Mouse (Mus musculus) NIH3T3 (cell line): ENCODE data around the gene Zc2hc1c.

Source experiments
- DNase-seq: peaks from one replicate; pipeline ENCODE4 v3.0.0-alpha.2; 2012; ENCODE audit warnings: low read depth

Zc2hc1c gene

DNA sequence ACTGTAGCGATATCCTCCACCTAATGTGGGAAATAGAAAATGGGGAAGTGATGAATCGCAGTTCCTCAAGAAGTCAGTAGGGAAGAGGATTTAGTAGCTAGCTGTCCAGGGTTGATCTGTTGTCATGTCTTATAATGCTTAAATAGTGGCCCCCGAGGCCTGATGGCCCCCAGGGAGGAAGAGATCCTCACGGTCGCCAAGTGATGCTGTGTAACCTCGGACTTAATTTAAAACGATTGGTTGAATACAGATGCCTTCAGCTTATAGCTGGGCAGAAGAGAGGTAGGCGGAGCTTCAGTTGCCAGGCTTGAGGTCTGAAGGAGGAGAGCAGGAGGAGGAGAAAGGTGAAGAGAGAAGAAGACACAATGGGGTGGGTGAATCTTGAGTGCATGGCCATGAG lies 4.1 kb upstream of the Zc2hc1c start:
- DNase-seq, result no peak

DNA sequence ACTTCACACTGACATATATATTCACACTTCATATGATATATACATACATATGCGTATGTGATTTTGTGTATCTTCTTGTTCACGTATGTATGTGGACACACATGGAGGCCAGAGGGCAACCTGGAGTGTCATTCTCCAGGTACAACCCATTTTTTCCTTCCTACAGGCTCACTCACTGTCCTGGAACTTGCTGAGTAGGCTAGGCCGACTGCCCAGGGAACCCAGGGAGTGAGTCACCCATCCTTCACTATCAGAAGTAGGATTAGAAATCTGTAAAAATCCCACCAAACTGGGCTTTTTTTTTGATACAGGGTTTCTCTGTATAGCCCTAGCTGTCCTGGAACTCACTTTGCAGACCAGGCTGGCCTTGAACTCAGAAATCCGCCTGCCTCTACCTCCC lies 3.4 kb upstream of the Zc2hc1c start:
- peak; percentile 67 for DNase-seq

DNA sequence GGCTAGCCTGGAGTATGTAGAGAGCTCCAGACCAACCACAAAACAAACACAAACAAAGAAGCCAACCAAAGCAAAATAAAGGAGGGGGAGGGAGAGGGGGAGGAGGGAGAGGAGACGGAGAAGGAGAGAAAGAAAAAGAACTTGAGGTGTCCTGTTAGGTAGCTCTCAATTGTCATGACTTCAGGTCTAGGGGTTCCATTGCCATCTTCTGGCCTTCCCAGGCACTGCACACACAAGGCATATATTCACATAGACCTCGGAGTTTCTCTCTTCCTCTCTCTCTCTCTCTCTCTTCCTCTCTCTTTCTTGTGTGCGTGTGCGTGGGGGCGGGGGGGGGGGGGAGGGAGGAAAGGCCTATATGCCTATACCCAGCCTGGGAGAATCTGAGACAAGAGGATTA lies 1.4 kb upstream of the Zc2hc1c start:
- peak; percentile 51 for DNase-seq

DNA sequence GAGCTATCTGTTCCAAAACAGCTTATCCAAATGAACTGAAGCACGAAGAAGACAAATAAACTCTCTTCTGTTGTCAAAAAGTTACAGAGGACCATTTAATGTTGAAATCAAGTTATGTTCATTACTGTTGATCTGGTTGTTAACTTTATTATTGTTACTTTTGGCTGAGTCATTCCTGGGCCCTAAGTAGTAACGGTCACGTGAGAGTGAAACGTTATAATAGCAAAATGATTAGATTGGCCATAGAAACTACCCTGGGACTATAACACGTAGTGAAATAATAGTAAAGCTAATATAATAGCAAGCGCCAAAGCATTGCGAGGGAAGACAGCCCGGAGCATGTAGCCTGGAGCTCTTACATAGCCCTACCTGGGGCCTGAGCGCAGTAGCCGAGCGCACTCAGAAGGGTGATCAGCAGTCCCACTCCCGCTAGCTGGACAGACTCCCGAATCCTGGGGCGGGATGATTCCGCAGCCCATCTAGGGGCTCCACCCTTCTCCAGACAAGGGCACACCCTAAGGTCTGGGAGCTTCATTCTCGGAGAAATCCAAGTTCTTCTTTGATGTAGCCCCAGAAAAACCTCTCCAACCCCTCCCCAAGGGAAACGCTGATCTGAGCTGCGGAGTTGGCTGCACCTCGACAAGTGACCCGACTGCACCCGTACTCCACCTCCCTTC lies 444 bp upstream of the Zc2hc1c start, which contains the start of gene Acyp1:
TSS of gene Acyp1 (minus strand) at position 630 of the 677 bp plus-strand sequence.
- DNase-seq, result peak; percentile 42

DNA sequence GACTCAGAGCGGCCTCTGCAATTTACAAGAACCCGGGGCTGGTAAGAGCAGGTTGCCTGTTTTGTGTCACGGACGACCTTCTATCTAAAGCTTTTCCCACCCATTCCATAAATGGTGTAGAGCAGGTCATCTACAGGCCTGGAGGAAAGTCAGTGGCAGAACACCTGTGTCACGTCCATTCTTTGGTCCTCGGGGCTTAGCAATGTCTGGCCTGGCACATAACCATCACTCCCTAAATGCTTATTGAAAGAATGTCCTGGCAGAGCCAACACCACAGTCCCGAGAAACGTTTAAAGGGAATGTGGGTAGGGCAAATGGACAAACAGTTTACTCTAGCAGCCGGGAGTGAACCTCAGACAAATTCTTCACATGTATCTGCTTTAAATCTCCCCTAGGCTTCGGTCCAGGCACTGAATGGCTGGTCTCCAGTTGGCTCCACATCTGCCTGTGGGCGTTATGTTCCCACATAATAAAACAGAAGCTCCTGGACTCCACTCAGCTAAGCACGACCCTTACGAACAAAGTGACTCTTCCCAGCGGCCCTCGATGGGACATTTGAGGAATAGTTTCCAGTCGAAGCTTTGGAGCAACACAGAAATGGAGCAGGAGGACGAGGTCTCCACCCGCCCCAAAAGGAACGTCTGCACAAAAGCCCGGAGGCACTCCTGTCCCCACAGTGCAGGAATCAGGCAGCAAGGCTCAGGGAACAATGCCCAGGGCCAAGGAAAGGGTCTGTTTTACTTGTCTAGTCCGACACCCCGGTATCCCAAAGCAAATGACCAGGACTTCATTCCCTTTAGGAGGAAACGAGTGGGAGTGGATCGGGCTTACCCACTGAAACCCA lies 988 bp downstream of the Zc2hc1c start:
- DNase-seq, result peak; percentile 85

DNA sequence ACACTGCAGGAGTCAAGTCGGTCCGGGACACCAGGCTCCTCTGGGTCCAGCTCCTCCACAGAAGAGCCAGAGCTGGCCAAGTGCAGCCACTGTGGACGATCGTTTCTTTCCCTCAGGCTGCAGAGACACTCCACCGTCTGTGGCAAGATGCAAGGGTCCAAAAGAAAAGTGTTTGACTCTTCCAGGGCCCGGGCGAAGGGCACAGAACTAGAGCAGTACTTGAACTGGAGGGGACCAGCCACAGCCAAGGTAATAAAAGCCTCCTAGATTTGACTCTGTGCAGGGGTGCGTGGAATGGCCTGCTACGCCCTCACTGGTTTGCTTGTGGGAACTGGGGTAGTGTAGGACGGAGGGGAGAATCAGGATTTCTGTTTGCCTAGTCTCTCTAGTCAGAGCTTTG lies 2.2 kb downstream of the Zc2hc1c start:
- DNase-seq, result no peak

DNA sequence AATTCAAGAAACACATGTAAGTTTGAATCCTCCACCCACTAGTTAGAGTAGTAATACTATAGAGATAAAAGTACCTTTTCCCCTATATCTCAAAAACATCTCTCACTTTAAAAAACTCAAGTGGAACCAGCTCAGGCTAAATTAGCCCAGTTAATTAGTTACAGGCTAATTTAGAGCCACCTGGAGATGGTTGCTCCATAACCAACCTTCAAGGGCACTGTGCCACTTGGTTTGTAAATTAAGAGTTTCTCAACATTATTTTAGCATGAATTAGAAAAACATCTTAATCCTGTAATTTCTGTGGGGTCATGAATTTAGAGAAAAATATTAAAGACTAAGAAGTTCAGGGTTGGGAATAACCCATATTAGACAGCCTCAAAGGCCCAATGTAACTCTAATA lies 3.1 kb downstream of the Zc2hc1c start:
- DNase-seq, result no peak

DNA sequence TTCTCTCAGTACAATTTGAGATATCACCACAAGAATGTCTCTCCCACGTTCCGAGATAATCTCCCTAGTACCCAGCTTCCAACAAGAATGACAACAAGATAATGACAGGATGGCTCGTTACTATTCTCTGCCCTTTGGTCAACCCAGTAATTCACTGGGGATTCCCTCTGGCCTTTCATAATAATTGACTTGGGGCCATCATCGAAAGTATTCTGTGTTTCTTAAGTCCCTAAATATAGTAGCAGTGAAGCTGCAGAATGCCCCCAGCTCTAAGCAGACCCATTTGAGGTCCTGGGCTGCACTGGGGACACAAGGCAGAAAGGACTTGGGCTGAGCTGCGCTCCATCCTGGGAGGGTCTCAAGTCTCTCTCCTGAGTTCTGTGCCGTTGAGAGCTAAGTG lies 3.9 kb downstream of the Zc2hc1c start:
- DNase-seq, result no peak

DNA sequence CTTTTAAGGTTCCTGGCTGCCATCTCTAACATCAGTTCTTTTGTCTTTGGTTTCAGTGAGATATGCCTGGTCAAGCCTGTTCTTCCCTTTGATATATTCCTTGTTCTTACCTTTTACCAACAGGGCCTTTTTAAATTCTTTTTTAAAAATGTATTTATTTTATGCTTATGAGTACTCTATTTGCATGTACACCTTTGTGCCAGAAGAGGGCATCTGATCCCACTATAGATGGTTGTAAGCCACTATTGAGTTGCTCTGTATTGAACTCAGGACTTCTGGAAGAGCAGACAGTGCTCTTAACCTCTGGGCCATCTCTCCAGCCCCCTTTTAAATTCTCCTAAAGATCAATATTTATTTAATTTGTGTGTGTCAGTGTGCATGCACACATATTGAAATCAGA lies 4.5 kb downstream of the Zc2hc1c start:
- no peak for DNase-seq

DNA sequence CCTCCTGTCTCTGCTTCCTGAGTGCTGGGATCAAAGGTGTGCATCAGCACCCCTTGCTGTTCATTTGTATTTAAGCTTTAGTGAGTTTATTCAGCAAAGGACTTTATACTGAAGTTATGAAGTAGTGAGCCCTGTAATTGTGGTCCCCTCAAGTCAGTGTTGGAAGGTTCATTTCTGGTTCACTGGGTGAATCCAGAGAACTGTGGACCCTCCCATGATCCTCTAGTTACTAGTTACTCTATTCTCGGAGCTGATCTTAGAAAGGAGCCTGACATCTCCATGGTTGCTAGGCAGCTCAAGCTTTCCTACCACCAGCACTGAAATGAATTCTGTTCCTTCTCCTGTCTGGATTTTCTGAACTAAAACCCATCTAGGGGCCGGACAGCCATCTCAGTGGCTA lies 7.1 kb downstream of the Zc2hc1c start:
- no peak for DNase-seq

DNA sequence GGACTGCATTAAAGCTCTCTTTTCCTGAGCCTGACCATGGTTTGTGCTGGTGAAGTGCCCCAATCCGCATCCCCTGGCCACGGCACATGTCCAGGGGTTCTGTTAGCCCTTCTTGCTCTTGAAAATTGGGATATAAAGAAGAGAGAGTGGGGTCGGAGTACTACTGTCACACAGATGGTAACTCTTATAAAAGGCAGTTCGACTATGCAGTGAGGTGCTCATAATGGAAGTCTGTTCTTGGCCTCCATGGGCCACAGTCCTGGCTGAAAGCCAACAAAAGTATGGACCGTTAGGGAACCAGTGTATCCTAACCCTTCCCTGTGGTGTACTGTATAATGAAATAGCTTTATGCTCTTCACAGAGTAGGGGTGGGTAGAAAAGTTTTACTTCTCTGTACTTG lies 8.5 kb downstream of the Zc2hc1c start:
- DNase-seq, result no peak

DNA sequence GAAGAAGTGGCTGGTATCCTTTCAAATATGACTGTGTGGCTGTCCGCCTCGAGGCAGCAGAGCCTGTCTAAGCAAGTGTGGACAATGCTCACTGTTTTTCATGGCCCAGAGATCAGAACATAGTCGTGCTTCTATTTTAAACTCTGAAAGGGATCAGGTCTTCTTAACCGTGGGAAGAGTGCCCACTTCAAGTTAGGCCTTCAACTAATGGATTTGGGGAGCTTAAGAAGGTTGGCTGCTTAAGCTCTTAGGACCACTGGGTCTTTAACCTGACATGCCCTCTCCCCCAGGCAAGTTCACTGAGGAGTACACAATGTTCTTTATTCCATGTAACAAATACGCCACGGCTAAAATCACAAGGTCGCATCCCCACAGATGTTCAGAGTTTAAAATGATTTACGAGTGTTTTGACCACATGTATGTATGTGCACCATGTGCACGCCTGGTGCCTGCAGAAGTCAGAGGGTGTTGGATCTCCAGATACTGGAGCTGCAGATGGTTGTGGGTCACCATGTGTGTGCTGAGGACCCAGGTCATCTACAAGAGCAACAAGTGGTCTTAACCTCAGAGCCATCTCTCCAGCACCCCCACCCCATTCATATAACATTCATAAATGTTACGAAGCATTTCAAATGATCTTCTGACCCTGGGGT lies 9.1 kb downstream of the Zc2hc1c start:
- DNase-seq, result no peak

DNA sequence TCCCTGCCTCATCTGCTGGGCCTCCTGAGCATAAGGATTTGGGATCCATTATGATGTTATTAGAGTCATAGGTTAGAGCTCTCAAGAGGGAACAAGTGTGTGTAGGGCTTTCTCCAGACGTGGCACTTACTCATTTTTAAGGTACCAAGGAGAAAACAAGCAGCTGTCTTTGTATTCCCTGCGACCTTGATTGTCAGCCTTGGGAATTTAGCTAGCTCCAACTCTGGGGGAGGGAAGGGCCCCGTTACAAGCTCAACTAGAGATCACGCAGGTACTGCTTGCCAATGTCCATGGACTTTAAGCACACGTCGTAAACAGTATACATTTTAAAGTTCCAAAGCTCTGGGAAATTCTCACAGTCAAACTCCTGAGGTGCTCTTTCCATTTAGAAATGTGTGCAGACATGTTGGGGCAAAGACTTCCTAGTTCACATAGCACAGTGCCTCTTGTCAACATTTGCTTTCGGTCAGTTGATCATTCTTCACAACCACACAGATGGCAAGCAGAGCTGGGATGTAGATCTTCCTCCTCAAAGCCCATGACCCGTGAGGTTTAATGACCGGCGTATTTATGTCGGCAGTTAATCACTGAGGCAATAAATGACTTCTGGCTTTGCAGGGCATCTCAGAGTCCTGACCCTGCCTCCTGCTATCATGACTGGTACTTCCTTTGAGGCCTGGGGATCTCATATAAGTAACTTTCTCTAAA lies 9.9 kb downstream of the Zc2hc1c start:
- DNase-seq, result no peak

DNA sequence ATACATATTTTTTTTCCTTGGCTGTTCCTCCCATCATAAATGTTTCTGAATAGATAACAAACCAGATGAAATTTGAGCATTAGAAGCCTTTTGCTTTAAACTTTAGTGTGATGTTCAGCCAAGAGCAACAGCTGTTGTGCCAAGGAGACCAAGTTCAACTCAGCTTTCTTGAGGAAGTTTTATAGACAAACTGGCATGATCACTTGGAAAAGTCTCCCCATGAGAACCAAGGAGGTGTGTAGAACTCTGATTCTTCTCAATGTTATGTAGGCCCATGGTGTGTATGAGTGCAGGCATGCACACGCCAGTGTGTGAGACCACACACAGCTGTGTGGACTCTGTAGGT lies 10.4 kb downstream of the Zc2hc1c start:
- DNase-seq, result no peak

DNA sequence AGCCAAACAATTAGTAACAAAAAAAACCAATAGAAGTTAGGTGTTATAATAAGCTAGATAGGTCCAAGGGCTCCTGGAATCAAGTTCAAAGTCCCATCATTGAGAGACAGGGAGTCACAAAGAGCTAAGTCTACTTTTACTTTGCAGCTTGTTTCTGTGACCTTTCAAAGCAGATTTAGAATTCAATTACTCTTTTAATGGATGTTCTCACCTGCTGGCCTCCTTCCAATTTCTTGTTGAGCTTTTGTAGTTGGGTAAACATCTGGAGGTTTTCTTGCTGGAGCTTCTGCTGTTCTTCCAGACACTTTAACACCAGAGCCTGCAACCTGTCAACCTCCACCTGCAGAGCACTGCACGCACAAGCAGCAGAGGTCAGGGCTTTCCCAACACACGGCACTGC lies 14.9 kb downstream of the Zc2hc1c start:
- no peak for DNase-seq

DNA sequence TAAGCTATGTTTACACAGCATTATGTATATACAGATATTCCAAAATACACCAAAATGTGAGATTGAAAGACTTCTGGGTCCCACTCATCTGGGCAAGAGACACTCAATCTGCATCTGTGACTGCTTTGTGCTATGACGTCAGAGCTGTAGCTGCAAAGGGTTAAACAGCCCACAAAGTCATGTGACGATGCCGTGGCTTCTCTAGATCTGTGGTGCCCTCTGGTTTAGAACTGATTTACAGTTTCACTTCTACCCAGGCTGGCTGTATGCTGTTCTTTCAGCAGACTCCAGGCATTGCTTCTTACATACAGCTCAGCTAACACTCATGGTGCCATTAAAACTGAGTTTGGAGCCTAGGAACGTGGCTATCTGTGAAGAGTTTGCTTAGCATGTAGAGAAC lies 16.3 kb downstream of the Zc2hc1c start:
- no peak for DNase-seq

DNA sequence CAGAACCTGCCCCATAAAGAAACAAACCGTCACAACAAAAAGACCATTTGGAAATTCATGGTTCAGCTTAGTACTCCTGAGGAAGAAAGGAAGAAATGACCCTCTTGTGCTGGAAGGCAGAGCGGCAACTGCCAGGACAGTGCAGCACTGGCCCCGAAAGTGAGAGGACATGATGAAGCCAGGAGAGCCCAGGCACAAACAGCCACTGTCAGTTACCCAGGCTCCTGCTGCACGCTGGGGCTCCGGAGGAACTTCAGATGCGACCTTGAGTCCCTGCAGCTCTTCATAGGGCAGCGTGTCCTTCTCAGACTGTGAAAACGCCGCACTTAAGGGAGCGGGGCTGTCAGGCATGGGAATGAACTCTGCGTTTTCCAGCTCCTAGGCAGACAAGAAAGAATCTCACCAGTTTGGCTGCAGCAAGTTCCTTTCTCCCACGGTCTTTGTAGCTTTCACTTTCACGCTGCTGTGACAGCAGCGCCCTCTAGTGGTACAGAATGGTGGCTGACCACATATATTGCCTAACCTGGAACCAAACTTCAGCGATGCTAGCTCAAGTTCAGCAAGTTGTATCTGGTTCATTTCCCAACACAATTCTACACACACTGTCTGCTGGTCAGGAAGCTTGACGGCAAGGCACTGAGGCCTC lies 17.0 kb downstream of the Zc2hc1c start:
- peak; percentile 97 for DNase-seq

DNA sequence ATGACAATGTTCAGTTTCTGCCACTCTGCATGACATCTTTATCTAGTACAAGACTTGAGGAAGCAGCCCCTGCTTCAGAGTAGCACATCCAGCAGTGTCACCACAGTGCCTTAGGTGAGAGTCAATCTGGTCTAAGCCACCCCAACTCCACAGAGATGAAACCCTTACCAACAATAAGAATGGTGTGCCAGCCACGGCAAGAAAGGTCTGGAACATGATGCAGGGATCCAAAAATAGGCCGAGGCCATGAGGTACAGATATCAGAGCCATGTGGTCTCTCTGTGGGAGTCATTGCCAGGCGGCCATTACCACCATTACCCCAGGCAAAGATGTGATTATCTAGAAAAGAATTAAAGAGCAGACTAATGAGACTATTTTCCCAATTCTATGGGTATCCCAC lies 20.3 kb downstream of the Zc2hc1c start:
- DNase-seq, result no peak

DNA sequence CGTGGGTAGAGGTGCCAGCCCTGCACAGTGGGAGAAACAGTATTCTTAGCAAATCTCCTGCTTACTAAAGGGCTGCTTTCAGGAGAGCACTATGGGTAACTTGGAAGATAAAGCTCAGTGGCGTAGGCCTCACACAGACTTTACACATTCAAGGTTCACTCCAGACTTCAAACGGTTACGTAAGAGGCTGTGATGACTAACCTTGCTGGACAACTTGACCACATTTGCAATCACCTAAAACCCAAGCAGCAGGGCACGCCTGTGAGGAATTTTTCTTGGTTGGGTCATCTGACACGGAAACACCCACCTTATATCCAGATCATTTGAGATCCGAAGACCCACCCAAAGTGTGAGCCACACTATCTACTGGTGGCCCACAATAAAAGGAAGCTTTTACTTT lies 41.8 kb downstream of the Zc2hc1c start:
- DNase-seq, result peak; percentile 74

DNA sequence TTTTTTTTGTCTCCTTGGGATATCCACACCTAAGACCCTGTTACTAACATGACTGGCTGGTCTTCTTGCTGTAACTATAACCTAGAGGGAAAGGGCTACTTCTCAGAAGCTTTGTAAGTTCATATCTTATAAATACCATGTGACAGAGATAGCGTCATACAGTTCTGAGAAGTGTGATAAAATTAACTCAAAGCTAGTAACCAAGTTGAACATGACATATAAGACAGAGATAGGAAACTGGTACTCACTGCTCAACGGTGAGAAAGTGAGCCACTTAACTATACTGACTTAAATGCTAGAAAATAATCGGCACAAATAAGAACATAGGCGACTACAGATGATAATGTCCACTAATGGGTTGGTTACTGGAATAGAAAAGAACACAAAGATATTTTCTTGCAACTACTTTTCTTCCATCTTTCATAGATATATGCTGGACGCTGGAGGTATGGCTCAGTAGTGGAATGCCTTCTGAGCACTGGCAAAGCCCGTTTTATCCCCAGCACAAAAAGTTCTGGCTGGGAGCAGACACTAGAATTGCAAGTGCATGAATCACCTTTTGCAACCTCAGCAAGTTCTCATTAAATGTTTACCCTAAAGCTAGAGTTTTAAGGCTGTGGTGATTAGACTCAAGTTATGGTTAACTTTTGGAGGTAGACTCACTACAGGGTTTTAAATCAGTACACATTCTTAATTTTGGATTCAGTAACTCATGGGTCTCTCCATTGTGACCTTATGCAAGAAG lies 49.3 kb downstream of the Zc2hc1c start:
- peak; percentile 69 for DNase-seq

DNA sequence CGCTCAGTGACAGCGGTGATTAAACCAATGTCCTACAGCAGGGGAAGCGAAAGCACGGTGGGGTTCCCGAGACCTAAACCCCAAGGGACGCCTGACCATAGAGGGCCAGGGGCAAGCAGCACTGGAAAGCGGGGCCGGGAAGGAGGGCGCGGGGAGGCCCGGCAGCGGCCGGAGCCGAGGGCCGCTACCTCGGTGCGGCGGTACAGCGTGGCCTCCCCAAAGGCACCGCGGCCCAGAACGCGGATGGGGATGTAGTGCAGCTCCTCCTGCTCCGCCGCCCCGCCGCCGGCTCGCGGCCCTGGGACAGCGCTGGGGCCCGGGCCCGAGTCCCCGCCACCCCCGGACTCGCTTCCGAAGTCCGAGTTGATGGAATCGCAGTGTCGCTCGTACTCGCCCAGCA lies 50.4 kb downstream of the Zc2hc1c start:
- DNase-seq, result no peak
